Mouse (Mus musculus) lung, embryonic 15.5 days (tissue): Measurements from ENCODE around the gene Bak1. TPM values are rescaled to one million over a fixed set of nuclear protein-coding genes. Genes with fewer than 3 reads are reported as not detected.

Experiments
- ATAC-seq: fragments of 200-750 bp; cut with Nextera tagmentation; 2 replicates; pipeline ENCODE4 v1.8.0; 2017; ENCODE audit warnings: moderate number of reproducible peaks, borderline replicate concordance; ENCODE audit not compliant: low FRiP score, low TSS enrichment; ENCODE audit errors: extremely low read depth
- H3K27ac ChIP-seq: fragments of 300-500 bp; sonication (generic); 2 replicates; pipeline ENCODE4 v1.5.1; 2015; ENCODE audit warnings: moderate library complexity, mild to moderate bottlenecking, inconsistent platforms
- H3K27me3 ChIP-seq: fragments of 300-500 bp; sonication (generic); 2 replicates; pipeline ENCODE4 v1.6.1; 2015; ENCODE audit warnings: inconsistent platforms
- H3K36me3 ChIP-seq: fragments of 300-500 bp; sonication (generic); 2 replicates; pipeline ENCODE4 v1.6.1; 2015; ENCODE audit warnings: inconsistent platforms
- H3K4me1 ChIP-seq: fragments of 300-500 bp; sonication (generic); 2 replicates; pipeline ENCODE4 v1.6.1; 2015; ENCODE audit warnings: inconsistent platforms
- H3K4me2 ChIP-seq: fragments of 300-500 bp; sonication (generic); 2 replicates; pipeline ENCODE4 v1.6.1; 2015; ENCODE audit warnings: inconsistent platforms, mild to moderate bottlenecking, moderate library complexity
- H3K4me3 ChIP-seq: fragments of 300-500 bp; sonication (generic); 2 replicates; pipeline ENCODE4 v1.5.1; 2015; ENCODE audit warnings: mild to moderate bottlenecking, inconsistent platforms
- H3K9ac ChIP-seq: fragments of 300-500 bp; sonication (generic); 2 replicates; pipeline ENCODE4 v1.6.1; 2015; ENCODE audit warnings: inconsistent platforms
- H3K9me3 ChIP-seq: fragments of 300-500 bp; sonication (generic); 2 replicates; pipeline ENCODE4 v1.6.1; 2016; ENCODE audit warnings: inconsistent platforms
- WGBS: fragments of 180-500 bp; shearing (Covaris S2); methylation state at CpG from one replicate; pipeline ENCODE4 v1.1.7; 2015; 5-methylcytosine and 5-hydroxymethylcytosine counted together
- polyA plus RNA-seq: library from polyadenylated mRNA; unstranded; fragments of >200 nt; fragmentation: Nextera tagmentation; extraction: Ambion mirVana; gene quantifications from 2 replicates; pipeline ENCODE4 v1.2.1, GENCODE M21; 2015

The Bak1 gene
- polyA plus RNA-seq, 1 experiment from 2014 or later: 5.2 TPM

- H3K4me3 ChIP-seq: no peak overlapping the region
- ATAC-seq: no peak
- no peaks in the 10 kb centered on the region for H3K9me3 ChIP-seq
- H3K36me3 ChIP-seq: no peaks in the 10 kb centered on the region
- H3K27ac ChIP-seq: peak overlapping the region; percentile 69
- H3K4me2 ChIP-seq: no peak overlapping the region
- 40% methylated on average over 14 of the region's 14 CpGs for WGBS
- peak overlapping the region; percentile 21 for H3K9ac ChIP-seq
- peaks cover 24% of the 10 kb centered on the region for H3K4me1 ChIP-seq
- no peaks in the 10 kb centered on the region for H3K27me3 ChIP-seq
Observed at GRCm38 (mm10) chr17:27048445-27049239, 19.8 kb upstream of the Bak1 start.

GRCm38 (mm10) chr17:27047762-27048444 lies 19.1 kb upstream of the Bak1 start:
- WGBS: 73% methylated on average over 14 of the region's 14 CpGs
- H3K4me3 ChIP-seq: no peak overlapping the region
- ATAC-seq: no peak
- no peaks in the 10 kb centered on the region for H3K27me3 ChIP-seq
- H3K9me3 ChIP-seq: no peaks in the 10 kb centered on the region
- H3K36me3 ChIP-seq: no peaks in the 10 kb centered on the region
- H3K27ac ChIP-seq: peak overlapping the region; percentile 69
- 0 out of 2 replicates have a peak overlapping the region, but pooled peaks have one; percentile 21 for H3K9ac ChIP-seq
- H3K4me2 ChIP-seq: no peak overlapping the region
- peaks cover 28% of the 10 kb centered on the region for H3K4me1 ChIP-seq

- Histone ChIP-seq H3K4me3 (no peak overlapping the region), H3K27me3 (no peaks in the 10 kb centered on the region), H3K4me2 (no peak overlapping the region), H3K9me3 (no peaks in the 10 kb centered on the region), H3K27ac (no peak overlapping the region), H3K4me1 (peaks cover 31% of the 10 kb centered on the region), H3K9ac (no peak overlapping the region), H3K36me3 (no peaks in the 10 kb centered on the region)
- 78% methylated on average over 6 of the region's 6 CpGs for WGBS
- no peak for ATAC-seq
Observed at GRCm38 (mm10) chr17:27045164-27045563, 16.4 kb upstream of the Bak1 start.

GRCm38 (mm10) chr17:27042840-27043239 lies 14.0 kb upstream of the Bak1 start:
- Histone ChIP-seq H3K36me3 (no peaks in the 10 kb centered on the region), H3K4me3 (no peak overlapping the region), H3K4me2 (no peak overlapping the region), H3K9ac (no peak overlapping the region), H3K9me3 (no peaks in the 10 kb centered on the region), H3K27ac (no peak overlapping the region), H3K27me3 (no peaks in the 10 kb centered on the region), H3K4me1 (peaks cover 38% of the 10 kb centered on the region)
- 74% methylated on average over 6 of the region's 6 CpGs for WGBS
- no peak for ATAC-seq

- H3K27ac ChIP-seq: no peak overlapping the region
- no peaks in the 10 kb centered on the region for H3K36me3 ChIP-seq
- no peak overlapping the region for H3K9ac ChIP-seq
- peaks cover 41% of the 10 kb centered on the region for H3K4me1 ChIP-seq
- H3K27me3 ChIP-seq: no peaks in the 10 kb centered on the region
- H3K4me3 ChIP-seq: no peak overlapping the region
- no peaks in the 10 kb centered on the region for H3K9me3 ChIP-seq
- H3K4me2 ChIP-seq: no peak overlapping the region
- whole genome bisulfite sequencing: 90% methylated on average over 2 of the region's 2 CpGs
- ATAC-seq: no peak
Observed at GRCm38 (mm10) chr17:27041787-27042055, 12.9 kb upstream of the Bak1 start.

GRCm38 (mm10) chr17:27041046-27041786 lies 12.4 kb upstream of the Bak1 start:
- Histone ChIP-seq H3K36me3 (no peaks in the 10 kb centered on the region), H3K9ac (no peak overlapping the region), H3K4me2 (no peak overlapping the region), H3K27me3 (no peaks in the 10 kb centered on the region), H3K27ac (no peak overlapping the region), H3K4me3 (no peak overlapping the region), H3K4me1 (peaks cover 43% of the 10 kb centered on the region), H3K9me3 (no peaks in the 10 kb centered on the region)
- 53% methylated on average over 10 of the region's 13 CpGs for WGBS
- ATAC-seq: no peak

- Histone ChIP-seq H3K9me3 (no peaks in the 10 kb centered on the region), H3K9ac (no peak overlapping the region), H3K4me2 (0 out of 2 replicates have a peak overlapping the region, but pooled peaks have one; percentile 11), H3K27ac (peak overlapping the region; percentile 3; the same call in 1 of the 2 replicates), H3K27me3 (no peaks in the 10 kb centered on the region), H3K36me3 (no peaks in the 10 kb centered on the region), H3K4me1 (peaks cover 43% of the 10 kb centered on the region), H3K4me3 (no peak overlapping the region)
- ATAC-seq: no peak
- WGBS: 23% methylated on average over 20 of the region's 20 CpGs
Observed at GRCm38 (mm10) chr17:27040304-27041045, 11.7 kb upstream of the Bak1 start.

GRCm38 (mm10) chr17:27039432-27040102 lies 10.8 kb upstream of the Bak1 start:
- H3K4me2 ChIP-seq: no peak overlapping the region
- no peaks in the 10 kb centered on the region for H3K36me3 ChIP-seq
- no peak overlapping the region for H3K4me3 ChIP-seq
- H3K9ac ChIP-seq: no peak overlapping the region
- H3K27me3 ChIP-seq: no peaks in the 10 kb centered on the region
- H3K4me1 ChIP-seq: peaks cover 43% of the 10 kb centered on the region
- H3K27ac ChIP-seq: no peak overlapping the region
- no peak for ATAC-seq
- WGBS: 70% methylated on average over 10 of the region's 10 CpGs
- H3K9me3 ChIP-seq: no peaks in the 10 kb centered on the region

- Histone ChIP-seq H3K9me3 (no peaks in the 10 kb centered on the region), H3K4me1 (peaks cover 43% of the 10 kb centered on the region), H3K27me3 (no peaks in the 10 kb centered on the region), H3K4me2 (no peak overlapping the region), H3K4me3 (no peak overlapping the region), H3K27ac (no peak overlapping the region), H3K36me3 (no peaks in the 10 kb centered on the region), H3K9ac (no peak overlapping the region)
- ATAC-seq: no peak
- 30% methylated on average over 18 of the region's 18 CpGs for WGBS
Observed at GRCm38 (mm10) chr17:27038335-27039050, 9.7 kb upstream of the Bak1 start.

- Histone ChIP-seq H3K27ac (peak overlapping the region; percentile 82), H3K27me3 (no peaks in the 10 kb centered on the region), H3K4me1 (peaks cover 42% of the 10 kb centered on the region), H3K36me3 (no peaks in the 10 kb centered on the region), H3K9ac (no peak overlapping the region), H3K4me2 (no peak overlapping the region), H3K4me3 (no peak overlapping the region), H3K9me3 (no peaks in the 10 kb centered on the region)
- 38% methylated on average over 7 of the region's 7 CpGs for WGBS
- ATAC-seq: no peak
Observed at GRCm38 (mm10) chr17:27036465-27036864, 7.7 kb upstream of the Bak1 start.
